Mouse (Mus musculus): ENCODE measurements around the gene Akt1s1.

Akt1s1 gene

DNA sequence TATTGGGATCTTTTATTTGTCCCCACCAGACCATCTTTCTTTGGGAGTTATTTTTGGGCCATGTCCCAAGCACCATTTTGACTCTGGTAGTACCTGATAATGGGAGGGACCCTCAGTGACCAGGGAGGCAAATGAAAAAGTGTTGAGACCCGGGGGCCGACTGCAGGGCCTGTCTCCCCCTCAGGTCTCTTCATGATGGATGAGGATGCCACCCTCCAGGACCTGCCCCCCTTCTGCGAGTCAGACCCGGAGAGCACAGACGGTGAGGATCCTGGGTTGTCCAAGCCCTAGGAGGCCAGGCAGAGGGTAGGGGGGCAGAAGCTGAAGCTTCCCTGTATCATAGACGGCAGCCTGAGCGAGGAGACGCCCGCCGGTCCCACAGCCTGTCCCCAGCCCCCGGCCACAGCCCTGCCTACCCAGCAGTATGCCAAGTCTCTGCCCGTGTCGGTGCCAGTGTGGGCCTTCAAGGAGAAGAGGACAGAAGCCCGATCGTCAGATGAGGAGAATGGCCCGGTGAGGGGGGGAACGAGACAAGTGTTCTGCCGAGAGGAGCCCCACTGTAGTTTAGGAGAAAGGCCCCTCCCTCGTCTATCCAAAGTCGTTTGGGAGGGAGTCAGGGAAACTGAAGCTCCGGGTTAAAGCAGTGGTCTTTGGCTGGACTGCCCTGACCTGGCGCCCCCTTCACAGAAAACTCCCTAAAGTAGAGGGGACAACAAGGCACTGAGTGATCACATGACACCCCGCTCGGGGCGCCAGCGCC lies 5.0 kb downstream of the Akt1s1 start:
- no peak for DNase-seq (ENCODE audit: low spot score)

DNA sequence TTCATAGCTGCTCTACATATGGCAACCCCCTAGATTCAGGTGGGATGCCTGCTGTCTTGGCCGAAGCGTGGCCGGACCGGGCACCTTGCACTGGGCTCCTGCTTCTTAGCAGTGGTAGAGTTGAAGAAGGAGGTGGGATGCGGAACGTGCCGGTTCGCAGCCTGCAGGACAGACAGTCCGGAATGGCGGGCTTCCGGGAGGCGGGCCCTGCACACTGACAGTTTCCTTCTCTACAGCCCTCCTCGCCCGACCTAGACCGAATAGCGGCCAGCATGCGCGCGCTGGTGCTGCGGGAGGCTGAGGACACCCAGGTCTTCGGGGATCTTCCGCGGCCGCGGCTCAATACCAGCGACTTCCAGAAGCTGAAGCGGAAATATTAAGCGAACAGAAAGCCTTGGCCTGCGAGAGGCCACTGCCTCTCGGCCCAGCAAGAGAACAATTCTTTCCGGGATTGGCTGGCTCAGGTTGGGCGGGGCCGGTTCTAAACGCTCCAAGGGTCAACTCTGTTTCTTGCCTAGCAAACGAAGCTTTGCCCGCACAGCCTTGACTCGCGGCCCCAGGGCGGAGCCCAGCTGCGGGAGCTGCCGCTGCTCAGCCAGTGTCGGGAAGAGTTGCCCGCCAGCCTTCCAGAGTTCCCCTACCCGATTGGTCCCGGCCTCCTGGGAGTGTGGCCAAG lies 5.7 kb downstream of the Akt1s1 start:
- peak; percentile 87 for DNase-seq (ENCODE audit: low spot score)

DNA sequence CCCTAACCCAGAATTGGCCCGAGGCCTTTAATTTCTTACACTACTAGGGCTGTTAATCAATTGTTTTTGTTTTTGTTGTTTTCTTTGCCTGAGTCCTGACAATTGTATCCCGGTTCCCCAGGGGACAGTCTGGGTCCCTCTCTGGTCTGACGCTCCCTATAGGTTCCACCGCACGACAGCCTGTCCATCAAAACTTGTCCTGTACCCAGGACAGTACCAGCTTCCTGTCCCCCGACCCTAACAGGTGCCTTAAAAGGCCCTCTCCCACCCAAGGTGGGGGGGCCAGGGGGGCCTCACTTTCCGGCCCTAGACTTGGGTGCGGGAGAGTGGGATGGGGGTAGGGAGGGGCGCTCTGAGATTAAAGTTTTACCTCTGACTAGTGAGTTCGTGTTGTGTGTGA lies 6.2 kb downstream of the Akt1s1 start:
- no peak for DNase-seq (ENCODE audit: low spot score)

DNA sequence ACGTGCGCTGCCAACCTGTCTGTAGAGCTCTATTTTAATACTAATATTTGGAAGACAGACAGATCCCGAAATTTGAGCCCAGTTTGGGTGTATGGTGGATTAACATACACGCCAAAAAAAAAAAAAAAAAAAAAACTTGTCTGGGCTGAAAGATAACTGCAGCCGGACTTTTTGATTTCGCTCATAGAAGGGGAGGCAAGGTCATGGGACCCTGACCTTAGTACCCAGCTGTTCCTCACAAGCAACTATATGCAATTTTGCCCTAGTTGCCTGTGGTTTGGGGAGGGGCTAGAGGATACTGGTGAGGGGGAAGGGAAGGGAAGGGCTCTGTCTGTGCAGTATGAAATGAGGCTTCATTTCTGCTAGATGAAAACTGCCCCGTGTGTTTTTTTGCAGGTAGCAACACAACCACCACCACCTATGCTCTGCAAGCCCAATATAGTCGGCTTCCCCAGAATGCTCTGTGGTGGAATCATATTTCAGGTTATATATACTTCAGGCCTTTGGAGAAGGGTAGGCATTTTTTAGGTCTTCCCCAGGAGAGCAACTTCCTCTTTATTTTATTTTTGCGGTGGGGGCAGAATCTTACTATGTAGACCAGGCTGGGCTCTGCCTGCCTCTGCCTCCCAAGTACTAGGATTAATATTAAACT lies 7.6 kb downstream of the Akt1s1 start:
- no peak for DNase-seq (ENCODE audit: low spot score)

DNA sequence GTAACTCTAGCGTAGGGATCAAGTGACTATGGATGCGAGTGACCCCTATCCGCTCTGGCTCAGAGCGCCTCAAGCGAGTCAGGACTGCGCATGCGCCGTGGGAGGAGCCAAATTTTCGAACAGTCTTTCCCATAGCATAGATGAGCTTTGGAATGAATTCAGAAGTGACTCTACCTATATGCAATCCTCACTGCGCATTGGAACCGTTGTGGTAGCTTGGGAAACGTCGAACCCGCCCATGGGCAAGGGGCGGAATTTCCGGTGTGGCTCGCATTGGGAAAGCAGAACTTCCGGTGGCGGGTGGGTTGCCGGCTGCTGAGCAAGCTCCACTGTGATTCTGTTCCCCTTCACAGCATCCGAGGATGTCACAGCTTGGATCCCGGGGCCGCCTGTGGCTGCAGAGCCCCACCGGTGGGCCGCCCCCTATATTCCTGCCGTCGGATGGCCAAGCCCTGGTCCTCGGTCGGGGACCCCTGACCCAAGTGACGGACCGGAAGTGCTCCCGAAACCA lies 8.3 kb downstream of the Akt1s1 start, which contains the start of gene Pnkp:
Gene Pnkp (plus strand): TSS at position 98 of the 511 bp plus-strand sequence.
- DNase-seq (ENCODE audit: low spot score) = peak; percentile 92

DNA sequence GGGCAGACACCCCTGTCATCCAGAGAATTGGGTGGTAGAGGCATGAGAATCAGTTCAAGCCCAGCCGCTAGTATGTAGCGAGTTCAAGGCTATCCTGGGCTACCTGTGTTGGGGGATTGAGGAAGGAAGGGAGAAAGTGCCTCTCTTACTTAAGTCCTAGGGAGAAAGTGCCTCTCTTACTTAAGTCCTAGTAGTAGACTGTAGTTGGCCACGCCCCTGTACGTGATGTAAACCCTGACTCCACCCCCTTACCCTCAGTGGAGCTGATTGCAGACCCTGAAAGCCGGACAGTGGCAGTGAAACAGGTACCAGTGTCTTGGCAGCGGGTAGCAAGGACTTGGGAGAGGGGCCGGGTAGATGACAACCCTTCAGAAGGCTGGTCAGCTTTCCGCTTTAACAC lies 9.1 kb downstream of the Akt1s1 start:
- peak; percentile 58 for DNase-seq (ENCODE audit: low spot score)

DNA sequence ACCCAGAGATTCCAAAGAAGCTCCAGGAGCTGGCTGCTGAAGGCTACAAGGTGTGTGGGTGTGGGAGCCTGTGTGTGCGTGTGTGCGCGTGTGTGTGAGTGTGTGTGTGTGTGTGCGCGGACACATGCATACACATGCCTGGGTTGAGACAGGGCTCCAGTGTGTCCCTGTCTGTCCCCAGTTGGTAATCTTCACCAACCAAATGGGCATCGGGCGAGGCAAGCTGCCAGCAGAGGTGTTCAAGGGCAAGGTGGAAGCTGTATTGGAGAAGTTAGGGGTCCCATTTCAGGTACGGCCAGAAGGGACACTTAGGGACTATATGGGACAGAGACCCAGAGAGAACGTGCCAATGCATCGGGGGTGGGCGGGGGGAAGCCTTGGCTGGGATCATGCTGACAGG lies 11.1 kb downstream of the Akt1s1 start:
- no peak for DNase-seq (ENCODE audit: low spot score)

DNA sequence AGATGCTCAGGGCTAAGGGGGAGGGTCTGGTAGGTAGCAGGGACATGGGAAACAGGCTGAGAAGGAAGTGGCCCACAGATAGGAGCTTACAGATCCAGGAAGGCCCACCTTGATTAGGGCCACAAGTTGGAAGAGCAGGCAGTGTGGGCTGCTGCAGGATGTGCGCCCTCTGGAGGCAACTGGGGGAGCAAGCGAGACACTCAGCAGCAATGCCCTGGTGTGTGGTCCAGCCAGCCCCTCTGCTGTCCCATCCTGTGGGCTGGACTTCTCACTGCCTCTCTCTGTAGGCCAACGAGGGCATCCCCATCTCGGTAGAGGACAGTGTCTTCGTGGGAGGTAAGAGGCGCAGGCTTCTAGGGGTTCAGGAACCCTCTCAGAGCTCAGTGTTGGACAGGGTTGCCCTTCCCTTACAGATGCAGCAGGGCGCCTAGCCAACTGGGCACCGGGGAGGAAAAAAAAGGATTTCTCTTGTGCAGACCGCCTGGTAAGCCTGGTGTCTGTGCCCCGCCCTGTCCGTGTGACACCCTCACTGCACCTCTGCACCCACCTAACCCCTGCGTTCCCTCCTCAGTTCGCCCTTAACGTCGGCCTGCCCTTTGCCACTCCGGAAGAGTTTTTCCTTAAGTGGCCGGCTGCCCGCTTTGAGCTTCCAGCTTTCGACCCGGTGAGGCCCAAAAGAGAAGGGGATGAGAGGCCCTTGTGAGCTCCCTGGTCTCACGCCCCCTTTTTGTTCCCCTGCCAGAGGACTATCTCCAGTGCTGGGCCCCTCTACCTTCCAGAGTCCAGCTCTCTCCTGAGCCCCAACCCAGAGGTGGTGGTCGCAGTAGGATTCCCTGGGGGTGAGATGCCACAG lies 12.0 kb downstream of the Akt1s1 start:
- peak; percentile 84 for DNase-seq (ENCODE audit: low spot score)

DNA sequence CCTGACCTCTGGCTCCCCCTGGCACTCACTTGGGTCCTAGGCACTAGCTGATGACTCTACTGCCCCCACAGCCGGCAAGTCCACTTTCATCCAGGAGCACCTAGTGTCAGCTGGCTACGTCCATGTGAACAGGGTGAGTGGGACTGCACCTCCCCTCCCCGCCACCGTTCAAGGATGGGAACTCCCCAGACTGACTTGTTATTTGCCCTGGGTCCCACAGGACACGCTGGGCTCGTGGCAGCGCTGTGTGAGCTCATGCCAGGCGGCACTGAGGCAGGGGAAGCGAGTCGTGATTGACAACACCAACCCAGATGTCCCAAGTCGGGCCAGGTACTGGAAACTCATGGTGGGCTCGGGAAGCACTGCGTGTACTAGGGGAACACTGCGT lies 12.6 kb downstream of the Akt1s1 start:
- DNase-seq (ENCODE audit: low spot score) = no peak

DNA sequence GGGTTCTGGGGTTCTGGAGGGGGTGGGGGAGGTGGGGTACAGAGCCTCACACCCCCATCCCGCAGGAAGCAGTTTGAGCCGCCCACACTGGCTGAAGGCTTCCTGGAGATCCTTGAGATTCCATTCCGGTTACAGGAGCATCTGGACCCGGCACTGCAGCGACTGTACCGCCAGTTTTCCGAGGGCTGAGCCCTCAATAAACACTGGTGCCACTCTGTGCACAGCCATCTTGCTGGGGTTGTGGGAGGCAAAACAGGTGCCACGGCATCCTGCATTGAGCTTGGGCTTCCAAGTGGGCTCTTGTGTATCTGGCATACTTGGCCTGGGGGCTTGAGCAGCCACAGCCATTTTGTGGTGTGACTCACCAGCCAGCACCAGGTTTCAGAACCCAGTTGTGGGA lies 13.6 kb downstream of the Akt1s1 start:
- DNase-seq (ENCODE audit: low spot score) = no peak

DNA sequence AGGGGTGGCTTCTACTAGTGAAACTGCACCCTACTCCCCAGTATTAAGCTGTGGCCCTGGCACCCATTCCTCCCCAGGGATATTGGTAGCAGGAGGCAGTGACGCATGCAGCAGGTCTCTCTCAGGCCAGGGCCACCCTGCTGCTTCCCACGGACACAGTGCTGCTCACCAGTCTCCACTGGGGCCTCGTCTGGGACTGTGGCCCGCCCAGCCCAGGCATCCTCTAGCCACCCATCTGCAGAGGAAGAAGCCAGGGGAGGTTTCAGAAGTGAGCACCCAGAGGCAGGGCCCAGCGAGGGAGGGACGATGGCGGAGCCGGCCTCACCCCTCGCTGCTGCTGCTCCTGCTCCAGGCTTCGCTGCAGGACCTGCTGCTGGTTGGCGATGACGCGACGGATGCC lies 14.4 kb downstream of the Akt1s1 start:
- DNase-seq (ENCODE audit: low spot score) = no peak

DNA sequence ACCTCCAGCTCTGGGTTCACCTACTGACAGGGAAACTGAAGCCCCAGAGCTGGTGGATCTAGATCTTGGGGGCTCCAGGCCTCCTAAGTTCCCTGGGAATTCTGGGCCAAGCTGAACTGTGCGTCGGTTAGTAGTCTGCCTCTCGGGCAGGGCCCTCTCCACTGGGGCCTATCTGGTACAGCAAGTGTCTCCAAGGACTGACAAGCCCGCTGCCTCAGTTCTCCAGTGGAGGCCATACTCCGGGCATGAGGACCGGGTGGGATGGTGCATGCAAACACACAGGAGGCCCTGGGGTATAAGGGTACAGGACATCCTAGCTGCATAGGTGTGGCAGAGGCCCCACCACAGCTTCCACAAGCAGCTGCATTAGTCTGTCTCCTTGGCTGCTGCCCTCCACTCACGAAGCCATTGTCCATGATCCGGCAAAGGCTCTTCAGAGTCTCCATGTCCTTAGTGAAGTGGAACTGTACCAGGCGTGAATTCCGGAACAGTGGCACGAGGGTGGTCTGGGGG lies 15.2 kb downstream of the Akt1s1 start:
- no peak for DNase-seq (ENCODE audit: low spot score)

DNA sequence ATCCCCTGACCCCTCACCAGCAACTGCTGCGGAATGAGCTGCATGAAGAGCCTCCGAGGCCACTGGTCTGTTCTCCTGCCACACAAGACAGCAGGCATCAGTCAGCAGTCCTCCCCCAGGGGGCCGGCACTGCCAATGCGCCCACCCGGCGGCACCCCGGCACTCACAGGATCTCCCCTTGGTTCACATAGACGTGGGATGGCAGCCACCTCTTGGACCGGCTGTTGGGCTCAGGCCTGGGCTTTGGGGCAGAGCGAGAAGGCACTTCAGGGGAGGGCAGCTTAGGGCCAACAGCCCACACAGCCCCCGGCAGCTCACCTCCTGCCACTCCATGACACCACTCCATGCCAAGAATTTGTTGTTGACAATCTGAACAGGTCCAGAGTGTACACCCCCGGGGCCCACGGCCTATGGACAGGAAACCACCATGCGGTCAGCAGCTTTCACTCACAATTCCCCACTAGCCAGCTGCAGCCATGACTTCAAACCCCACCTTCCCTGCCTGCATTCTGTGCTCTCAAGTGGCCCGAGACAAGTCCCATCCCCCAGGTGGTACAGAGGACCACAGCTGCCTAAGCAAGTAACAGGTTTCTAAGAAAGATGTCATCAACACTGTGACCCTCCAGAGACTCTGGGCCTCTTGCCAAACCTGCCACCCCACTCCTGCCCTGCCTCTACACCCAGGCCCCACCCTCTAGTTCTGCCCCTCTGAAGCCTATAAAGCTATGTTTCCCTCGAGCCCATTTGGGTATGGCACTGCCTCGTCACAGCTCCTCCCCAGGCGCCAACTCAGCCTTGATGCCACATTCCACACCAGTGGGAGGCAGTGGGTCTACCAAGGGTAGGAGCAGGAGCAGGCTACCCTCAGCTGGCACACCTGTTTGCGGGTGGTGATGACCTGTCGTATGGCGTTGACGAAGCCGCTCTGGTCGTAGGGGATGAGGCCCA lies 16.1 kb downstream of the Akt1s1 start:
- no peak for DNase-seq (ENCODE audit: low spot score)

DNA sequence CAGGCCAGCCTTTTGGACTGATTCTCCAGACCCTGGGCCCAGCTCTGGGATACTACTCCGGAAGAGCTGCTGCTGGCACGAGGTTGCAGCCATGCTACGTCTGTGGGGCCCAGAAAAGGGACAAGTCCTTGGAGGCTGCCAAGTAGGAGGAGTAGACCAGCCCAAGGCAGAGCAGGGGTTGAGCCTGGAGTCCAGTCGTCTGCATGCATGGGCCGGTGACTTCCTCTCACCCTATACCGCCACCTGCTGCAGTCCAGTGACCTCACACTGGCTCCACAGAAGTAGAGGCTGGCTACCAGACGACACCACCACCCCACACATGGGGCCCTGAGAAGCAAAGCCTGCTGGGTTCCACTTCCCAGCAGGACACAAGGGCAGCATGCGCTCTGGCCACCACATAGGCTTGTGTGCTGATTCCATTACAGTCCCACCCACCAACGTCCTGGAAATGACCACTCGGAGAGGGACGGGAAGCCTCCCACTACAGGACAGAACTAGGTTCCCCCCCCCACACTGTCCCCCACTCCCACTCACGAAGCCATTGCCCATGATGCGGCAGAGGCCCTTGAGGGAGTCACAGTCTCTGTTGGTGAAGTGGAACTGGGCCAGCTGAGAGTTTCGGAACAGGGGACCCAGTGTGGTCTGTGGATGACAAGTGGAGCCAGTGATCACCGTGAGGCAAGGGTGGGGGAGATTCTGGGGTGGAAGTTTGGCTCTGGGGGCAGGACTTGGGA lies 17.7 kb downstream of the Akt1s1 start:
- no peak for DNase-seq (ENCODE audit: low spot score)

DNA sequence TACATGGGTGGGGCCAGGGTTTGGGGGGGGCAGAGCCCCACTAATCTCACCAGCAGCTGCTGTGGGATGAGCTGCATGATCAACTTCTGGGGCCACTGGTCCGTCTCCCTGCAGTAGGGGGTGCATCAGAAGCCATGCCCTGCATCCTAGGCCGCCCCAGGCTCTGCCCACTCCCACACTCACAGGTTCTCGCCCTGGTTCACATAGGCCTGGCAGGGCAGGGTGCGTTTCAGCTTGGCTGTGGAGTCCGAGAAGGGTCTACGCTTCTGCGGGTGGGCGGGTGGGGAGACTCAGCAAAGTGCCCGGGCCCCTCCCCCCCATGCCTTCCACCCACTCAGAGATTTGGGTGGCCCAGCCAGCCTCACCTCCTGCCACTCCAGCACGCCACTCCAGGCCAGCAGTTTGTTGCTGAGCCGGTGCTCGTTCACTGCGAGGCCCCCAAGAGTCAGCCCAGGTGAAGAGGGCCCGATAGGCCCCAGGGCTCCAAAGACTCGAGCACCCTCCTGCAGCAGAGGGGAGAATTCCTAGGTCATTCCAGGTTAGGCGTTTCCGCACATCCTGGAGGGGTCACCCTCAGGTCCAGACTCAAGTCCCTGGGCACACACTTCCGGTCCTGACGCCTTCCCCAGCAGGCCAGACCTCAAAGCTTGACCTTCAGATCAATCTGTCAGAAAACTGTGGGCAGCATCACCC lies 18.4 kb downstream of the Akt1s1 start:
- no peak for DNase-seq (ENCODE audit: low spot score)

DNA sequence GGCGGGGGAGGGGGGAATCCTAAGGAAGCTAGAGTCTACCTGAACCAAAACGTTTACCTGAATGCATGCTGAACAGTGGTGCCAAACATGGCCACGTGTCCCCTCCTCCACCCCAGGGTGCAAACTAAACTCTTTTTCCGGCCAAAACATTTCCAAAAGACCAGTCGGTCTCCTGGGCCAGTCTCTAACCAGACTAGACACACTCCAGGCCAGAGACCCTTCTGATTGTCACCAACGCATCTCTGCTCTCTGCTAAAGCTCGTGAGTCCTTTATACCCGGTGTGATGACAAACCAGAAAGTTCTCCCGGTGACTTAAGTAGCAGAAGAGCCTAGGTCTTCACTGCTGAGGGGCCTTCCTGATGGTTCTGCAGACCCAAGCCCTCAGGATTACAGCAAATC lies 19.0 kb downstream of the Akt1s1 start:
- DNase-seq (ENCODE audit: low spot score) = no peak

DNA sequence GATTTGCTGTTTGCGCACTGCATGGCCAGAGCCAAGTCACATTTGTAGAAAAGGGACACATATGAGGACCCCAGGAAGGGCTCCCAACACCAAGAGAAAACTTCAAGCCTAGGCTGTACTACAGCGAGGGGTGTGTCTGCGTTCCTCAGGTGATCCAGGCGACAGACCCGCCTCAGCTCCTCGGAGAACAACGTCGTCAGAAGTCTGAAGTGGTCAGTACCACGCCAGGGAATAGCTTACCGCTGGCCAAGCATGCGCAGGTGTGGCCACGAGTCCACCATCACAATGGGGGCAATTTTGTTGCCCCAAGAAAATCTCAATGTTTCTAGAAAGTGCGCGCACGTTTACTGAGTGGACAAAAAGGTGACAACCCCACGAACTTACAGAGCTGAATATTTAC lies 19.7 kb downstream of the Akt1s1 start:
- DNase-seq (ENCODE audit: low spot score) = peak; percentile 22

DNA sequence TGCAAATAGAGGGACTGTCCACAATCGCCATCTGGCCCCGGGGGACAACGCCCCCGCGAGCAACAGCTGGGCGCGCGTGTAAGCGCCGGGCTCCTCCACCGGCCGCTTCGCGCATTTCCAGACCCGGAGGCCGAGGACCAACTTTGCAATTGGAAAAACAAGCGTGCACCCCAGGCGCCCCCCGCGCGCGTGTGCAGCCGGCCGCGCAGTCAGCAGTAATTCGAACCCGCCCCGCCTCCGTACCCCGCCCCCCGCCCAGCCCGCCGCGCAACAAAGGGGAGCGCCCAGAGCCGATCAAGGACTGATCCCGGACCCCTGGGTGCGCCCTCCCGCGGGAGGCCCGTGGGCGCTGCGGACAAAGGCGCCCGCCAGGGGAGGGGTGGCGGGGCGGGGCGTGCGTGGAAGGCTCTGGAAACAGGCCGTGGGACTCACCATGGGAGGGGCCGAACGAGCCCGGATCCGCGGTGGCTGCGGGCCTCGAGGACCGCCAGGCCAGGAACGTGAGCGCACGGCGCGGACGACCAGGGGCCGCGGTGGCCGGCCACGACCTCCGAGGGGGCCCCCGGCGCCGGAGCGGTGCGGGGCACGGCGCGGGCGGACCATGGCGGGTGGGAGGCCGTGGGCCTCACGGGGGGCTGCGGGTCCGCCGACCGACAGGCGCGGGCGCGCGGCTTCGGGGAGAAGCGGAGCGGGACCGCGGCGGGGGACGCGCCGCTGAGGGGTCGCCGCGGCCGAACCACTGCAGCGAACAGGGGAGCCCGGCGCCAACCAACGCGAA lies 20.3 kb downstream of the Akt1s1 start:
- peak; percentile 67 for DNase-seq (ENCODE audit: low spot score)
